Mouse (Mus musculus): ENCODE data around the gene Pqlc2. TPM values are rescaled to one million over a fixed set of nuclear protein-coding genes. Genes with fewer than 3 reads are reported as not detected.

Gene Pqlc2
- polyA plus RNA-seq, 1 experiment from 2014 or later = 14.4 TPM

DNA sequence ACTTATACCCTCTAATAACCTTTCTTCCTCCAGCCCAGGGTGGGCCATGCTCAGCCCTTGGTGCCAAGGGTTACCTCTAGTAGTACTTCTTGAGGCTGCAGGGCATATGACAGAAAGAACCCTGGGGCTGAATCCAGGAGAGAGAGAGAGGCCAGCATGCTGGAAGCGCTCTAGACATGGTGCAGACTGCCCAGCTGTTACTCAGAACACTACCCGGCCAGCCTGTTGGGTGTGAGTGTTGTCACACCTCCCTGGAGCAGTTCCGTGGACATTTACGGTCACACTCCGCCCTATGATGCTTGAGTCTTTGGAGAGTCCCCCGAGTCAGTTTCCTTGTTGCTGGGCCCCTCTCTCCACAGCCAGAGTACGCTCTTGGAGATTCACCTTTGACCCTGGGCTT is 62.5 kb downstream of the Pqlc2 start:
- Histone ChIP-seq H3K9me3 (replicated peaks; ENCODE audit: control insufficient read depth, low read length) (no peaks in the 10 kb centered on the region), H3K4me1 (ENCODE audit: control insufficient read depth, low read depth, low read length) (peaks cover 23% of the 10 kb centered on the region), H3K27me3 (ENCODE audit: control insufficient read depth, insufficient read depth, low read depth, low read length) (no peaks in the 10 kb centered on the region), H3K36me3 (ENCODE audit: control insufficient read depth, insufficient read depth) (no peaks in the 10 kb centered on the region), H3K27ac (ENCODE audit: low read length) (no peak overlapping the region), H3K4me2 (ENCODE audit: low read depth, low read length) (no peak overlapping the region), H3K4me3 (ENCODE audit: low read depth, low read length) (no peak overlapping the region), H3K9ac (ENCODE audit: low read depth, low read length) (no peak overlapping the region)
- whole genome bisulfite sequencing (ENCODE audit: insufficient replicate concordance) = 72% methylated on average over 7 of the region's 7 CpGs
- ATAC-seq (ENCODE audit: low read depth) = no peak

DNA sequence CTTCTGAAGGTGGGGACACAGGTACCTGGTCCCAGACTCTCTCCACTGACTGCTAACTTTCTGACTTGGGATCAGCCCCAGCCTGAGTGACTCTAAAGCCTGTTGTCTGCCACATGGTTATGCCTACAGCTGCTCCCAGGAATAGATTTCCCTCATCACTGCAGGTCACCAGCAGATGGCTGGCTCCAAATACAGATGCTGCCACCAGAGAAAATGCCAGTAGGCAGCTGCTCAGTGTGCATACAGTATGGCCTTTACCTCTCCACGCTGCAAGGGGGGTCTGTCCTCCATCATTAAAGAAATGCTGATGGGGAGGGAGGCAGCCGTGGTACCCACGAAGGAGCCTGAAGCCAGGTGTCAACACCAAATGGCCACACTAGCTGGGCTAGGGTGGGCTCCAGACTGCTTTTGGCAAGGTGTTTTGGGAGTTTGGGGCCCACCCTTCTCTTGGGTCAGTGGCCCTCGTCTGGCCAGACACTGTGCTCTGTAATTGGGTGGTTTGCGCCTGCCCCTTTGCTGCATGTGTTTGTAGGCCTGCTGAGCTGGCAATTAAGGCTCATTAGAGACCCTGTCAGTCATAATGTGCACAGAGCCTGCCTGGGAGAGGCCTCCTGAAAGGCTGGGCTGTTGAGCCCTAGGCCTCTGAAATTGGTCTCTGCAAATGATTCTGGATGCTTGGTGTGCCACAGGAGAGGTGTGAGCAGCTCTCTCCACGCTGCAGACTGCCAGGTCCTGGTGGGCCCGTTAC is 64.2 kb downstream of the Pqlc2 start:
- no peak overlapping the region for H3K27ac ChIP-seq (ENCODE audit: low read length)
- no peaks in the 10 kb centered on the region for H3K36me3 ChIP-seq (ENCODE audit: control insufficient read depth, insufficient read depth)
- no peaks in the 10 kb centered on the region for H3K27me3 ChIP-seq (ENCODE audit: control insufficient read depth, insufficient read depth, low read depth, low read length)
- peaks cover 15% of the 10 kb centered on the region for H3K4me1 ChIP-seq (ENCODE audit: control insufficient read depth, low read depth, low read length)
- no peak overlapping the region for H3K4me2 ChIP-seq (ENCODE audit: low read depth, low read length)
- ATAC-seq (ENCODE audit: low read depth) = no peak
- H3K4me3 ChIP-seq (ENCODE audit: low read depth, low read length) = no peak overlapping the region
- H3K9ac ChIP-seq (ENCODE audit: low read depth, low read length) = no peak overlapping the region
- no peaks in the 10 kb centered on the region for H3K9me3 ChIP-seq (replicated peaks; ENCODE audit: control insufficient read depth, low read length)
- WGBS (ENCODE audit: insufficient replicate concordance) = 76% methylated on average over 7 of the region's 7 CpGs

DNA sequence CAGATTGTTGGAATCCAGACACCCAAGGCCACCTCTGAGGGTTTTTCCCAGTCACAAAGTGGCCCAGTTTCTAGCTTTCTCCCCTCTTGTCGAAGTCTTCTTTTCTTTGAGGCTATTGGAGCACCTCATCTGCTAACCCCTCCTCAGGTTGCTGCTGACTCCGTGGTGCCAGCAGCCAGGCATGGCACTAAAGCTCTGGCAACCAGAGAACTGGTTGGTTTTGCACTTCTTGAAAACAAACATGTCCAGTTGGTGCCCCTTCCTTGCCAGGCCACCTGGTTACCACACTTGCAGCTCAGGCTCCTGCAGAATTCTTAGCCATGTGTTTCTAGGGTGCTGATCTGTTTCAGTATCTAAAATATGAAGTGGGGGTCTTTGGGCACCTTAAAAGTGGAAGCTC is 65.0 kb downstream of the Pqlc2 start:
- Histone ChIP-seq H3K4me3 (ENCODE audit: low read depth, low read length) (no peak overlapping the region), H3K36me3 (ENCODE audit: control insufficient read depth, insufficient read depth) (no peaks in the 10 kb centered on the region), H3K4me2 (ENCODE audit: low read depth, low read length) (no peak overlapping the region), H3K4me1 (ENCODE audit: control insufficient read depth, low read depth, low read length) (peaks cover 7% of the 10 kb centered on the region), H3K9me3 (replicated peaks; ENCODE audit: control insufficient read depth, low read length) (no peaks in the 10 kb centered on the region), H3K27me3 (ENCODE audit: control insufficient read depth, insufficient read depth, low read depth, low read length) (no peaks in the 10 kb centered on the region), H3K27ac (ENCODE audit: low read length) (no peak overlapping the region), H3K9ac (ENCODE audit: low read depth, low read length) (no peak overlapping the region)
- 70% methylated on average over 2 of the region's 2 CpGs for WGBS (ENCODE audit: insufficient replicate concordance)
- no peak for ATAC-seq (ENCODE audit: low read depth)

DNA sequence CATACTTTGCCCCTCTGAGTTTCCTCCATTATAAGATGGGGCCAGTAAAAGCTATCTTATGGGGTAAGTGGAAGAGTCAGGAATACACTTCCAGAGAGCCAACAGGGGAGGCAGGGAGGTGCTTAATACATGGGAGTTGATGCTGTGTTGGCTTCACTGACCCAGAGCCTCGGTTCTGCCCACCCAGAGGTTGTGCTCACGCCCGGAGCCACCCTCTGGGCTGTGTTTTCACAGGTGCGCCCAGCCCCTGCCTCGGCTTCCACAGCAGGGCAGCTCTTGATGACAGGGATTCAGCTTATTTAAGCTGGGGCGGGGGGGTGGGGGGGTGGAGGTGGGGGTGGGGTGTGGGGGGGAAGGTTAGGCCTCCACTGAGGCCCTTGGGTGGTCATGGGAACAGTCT is 65.7 kb downstream of the Pqlc2 start:
- 0 out of 2 replicates have a peak, but pooled peaks cover 6% of the 10 kb centered on the region for H3K36me3 ChIP-seq (ENCODE audit: control insufficient read depth, insufficient read depth)
- H3K27me3 ChIP-seq (ENCODE audit: control insufficient read depth, insufficient read depth, low read depth, low read length) = no peaks in the 10 kb centered on the region
- no peaks in the 10 kb centered on the region for H3K9me3 ChIP-seq (replicated peaks; ENCODE audit: control insufficient read depth, low read length)
- WGBS (ENCODE audit: insufficient replicate concordance) = 77% methylated on average over 6 of the region's 6 CpGs
- no peak overlapping the region for H3K4me3 ChIP-seq (ENCODE audit: low read depth, low read length)
- H3K9ac ChIP-seq (ENCODE audit: low read depth, low read length) = no peak overlapping the region
- H3K4me1 ChIP-seq (ENCODE audit: control insufficient read depth, low read depth, low read length) = no peaks in the 10 kb centered on the region
- H3K27ac ChIP-seq (ENCODE audit: low read length) = no peak overlapping the region
- ATAC-seq (ENCODE audit: low read depth) = no peak
- H3K4me2 ChIP-seq (ENCODE audit: low read depth, low read length) = no peak overlapping the region

DNA sequence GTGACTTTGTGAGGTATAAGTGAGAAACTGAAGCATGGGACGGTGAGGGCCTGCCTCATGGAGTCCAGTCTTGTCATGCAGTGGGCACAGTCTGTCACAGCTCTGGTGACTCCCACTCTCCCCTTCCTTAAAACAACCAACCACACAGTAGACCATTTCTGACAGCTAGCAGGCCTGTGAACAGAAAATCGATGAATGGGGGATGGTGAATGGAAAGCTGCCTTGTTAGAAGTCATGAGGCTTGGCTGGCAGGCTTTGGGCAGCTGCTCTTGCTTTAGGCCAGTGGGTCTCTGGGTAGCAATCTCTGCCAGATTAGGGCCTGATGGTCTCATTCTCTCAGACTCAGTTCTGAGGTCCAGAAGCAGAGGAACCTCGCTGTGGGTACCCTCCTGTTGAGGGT is 66.3 kb downstream of the Pqlc2 start:
- Histone ChIP-seq H3K27ac (ENCODE audit: low read length) (no peak overlapping the region), H3K4me2 (ENCODE audit: low read depth, low read length) (no peak overlapping the region), H3K9ac (ENCODE audit: low read depth, low read length) (no peak overlapping the region), H3K4me3 (ENCODE audit: low read depth, low read length) (no peak overlapping the region), H3K27me3 (ENCODE audit: control insufficient read depth, insufficient read depth, low read depth, low read length) (no peaks in the 10 kb centered on the region), H3K36me3 (ENCODE audit: control insufficient read depth, insufficient read depth) (peaks cover 7% of the 10 kb centered on the region; the same call in 1 of the 2 replicates), H3K4me1 (ENCODE audit: control insufficient read depth, low read depth, low read length) (no peaks in the 10 kb centered on the region), H3K9me3 (replicated peaks; ENCODE audit: control insufficient read depth, low read length) (no peaks in the 10 kb centered on the region)
- 69% methylated on average over 3 of the region's 3 CpGs for WGBS (ENCODE audit: insufficient replicate concordance)
- no peak for ATAC-seq (ENCODE audit: low read depth)

Small RNAs within 50 kb of the gene (microRNA-seq; reads per million reads assigned to microRNA genes)
- gene Gm24245 = 7.9 reads per million, percentile 22 among the genes with 10 or more reads in this experiment
- 2.0 reads per million for gene Gm25732

Other genes starting within 250 kb of the Pqlc2 start
- not detected in 2 replicates for gene Htr6, start 235.1 kb downstream of the Pqlc2 start, polyA plus RNA-seq (2015; fragmentation: Nextera tagmentation; extraction: Ambion mirVana)
- gene Nbl1, start 217.7 kb downstream of the Pqlc2 start, polyA plus RNA-seq (2015; fragmentation: Nextera tagmentation; extraction: Ambion mirVana) = 1.6 and 2.5 TPM in 2 replicates
- gene Minos1, start 179.6 kb downstream of the Pqlc2 start, polyA plus RNA-seq (2015; fragmentation: Nextera tagmentation; extraction: Ambion mirVana) = 252 and 304 TPM in 2 replicates
- 135 and 146 TPM in 2 replicates for gene Capzb, start 117.8 kb downstream of the Pqlc2 start, polyA plus RNA-seq (2015; fragmentation: Nextera tagmentation; extraction: Ambion mirVana)
- 58.1 and 74.1 TPM in 2 replicates for gene Akr7a5, start within 50 bp of the Pqlc2 start, polyA plus RNA-seq (2015; fragmentation: Nextera tagmentation; extraction: Ambion mirVana)
- 62.5 and 65.7 TPM in 2 replicates for gene Mrto4, start 41.9 kb upstream of the Pqlc2 start, polyA plus RNA-seq (2015; fragmentation: Nextera tagmentation; extraction: Ambion mirVana)
- 12.8 and 13.2 TPM in 2 replicates for gene Emc1, start 41.9 kb upstream of the Pqlc2 start, polyA plus RNA-seq (2015; fragmentation: Nextera tagmentation; extraction: Ambion mirVana)
- gene Ubr4, start 41.9 kb upstream of the Pqlc2 start, polyA plus RNA-seq (2015; fragmentation: Nextera tagmentation; extraction: Ambion mirVana) = 35.0 and 42.9 TPM in 2 replicates
- 0.44 and 0.66 TPM in 2 replicates for gene Iffo2, start 219.8 kb upstream of the Pqlc2 start, polyA plus RNA-seq (2015; fragmentation: Nextera tagmentation; extraction: Ambion mirVana)

All from liver, embryonic 16.5 days (tissue).